Mouse (Mus musculus) CH12.LX (cell line): ENCODE data around the gene 1700125H20Rik.

ENCODE experiments used
- CTCF ChIP-seq, 2 experiments: IDR thresholded peaks in 1 of 2; conservative IDR thresholded peaks in 1 of 2; 2 replicates each; pipeline ENCODE4 v1.5.1; 2011 to 2012; ENCODE audit warnings: low read depth in 2 of 2, low read length in 2 of 2, improper control_type of control experiment in 1 of 2, inconsistent platforms in 1 of 2, mild to moderate bottlenecking in 1 of 2, moderate library complexity in 1 of 2
- EP300 ChIP-seq: IDR thresholded peaks from 2 replicates; pipeline ENCODE4 v1.6.1; 2011; ENCODE audit warnings: low read length, improper control_type of control experiment
- ETS1 ChIP-seq: conservative IDR thresholded peaks from 2 replicates; pipeline ENCODE4 v1.6.1; 2012; ENCODE audit warnings: low read depth, mild to moderate bottlenecking, inconsistent platforms, low read length, improper control_type of control experiment, moderate library complexity
- MYC ChIP-seq: IDR thresholded peaks from 2 replicates; pipeline ENCODE4 v1.6.1; 2011; ENCODE audit warnings: low read depth, mild to moderate bottlenecking, improper control_type of control experiment, low read length
- SMC3 ChIP-seq: IDR thresholded peaks from 2 replicates; pipeline ENCODE4 v1.6.1; 2011; ENCODE audit warnings: low read depth, low read length, improper control_type of control experiment

DNA sequence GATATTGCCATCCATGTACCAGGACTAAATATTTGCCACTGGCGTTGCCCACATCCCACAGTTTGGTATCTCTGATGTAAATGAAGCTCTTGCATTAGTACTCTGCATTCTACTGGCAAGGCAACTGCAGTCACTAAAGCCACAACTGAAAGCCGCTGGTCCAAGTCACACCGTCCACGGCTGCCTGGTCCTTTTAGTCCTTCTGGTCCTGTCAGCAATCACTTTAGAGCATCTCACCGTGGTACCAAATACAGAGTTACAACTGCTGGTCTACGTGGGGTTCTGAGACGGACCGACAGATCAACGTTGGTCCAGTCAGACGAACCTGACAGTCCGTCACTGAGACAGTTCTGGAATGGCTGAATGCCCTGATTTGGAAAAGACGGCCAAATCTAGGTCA is 20.5 kb downstream of the 1700125H20Rik start:
- TF ChIP-seq MYC, result no peak
- TF ChIP-seq SMC3, result no peak
- no peak for TF ChIP-seq ETS1
- no peak for TF ChIP-seq CTCF (conservative IDR thresholded peaks at IDR 0.05 in 1 of 2, IDR thresholded peaks at IDR 0.05 in 1 of 2; ENCODE audit: low read depth in 2 of 2, low read length in 2 of 2)
- no peak for TF ChIP-seq EP300
